Mouse (Mus musculus) limb, embryonic 13.5 days (tissue): Measurements from ENCODE around the gene Tceal5. TPM values are rescaled to one million over a fixed set of nuclear protein-coding genes. Genes with fewer than 3 reads are reported as not detected.

Source experiments
- ATAC-seq: fragments of 200-750 bp; cut with Nextera tagmentation; 2 replicates; pipeline ENCODE4 v1.8.0; 2017; ENCODE audit warnings: low read depth, moderate number of reproducible peaks, moderate TSS enrichment; ENCODE audit not compliant: low FRiP score
- H3K27ac ChIP-seq: fragments of 300-500 bp; sonication (generic); 2 replicates; pipeline ENCODE4 v1.5.1; 2015; ENCODE audit warnings: inconsistent platforms, mild to moderate bottlenecking, moderate library complexity
- H3K27me3 ChIP-seq: fragments of 300-500 bp; sonication (generic); 2 replicates; pipeline ENCODE4 v1.6.1; 2015; ENCODE audit warnings: mild to moderate bottlenecking, inconsistent platforms
- H3K36me3 ChIP-seq: fragments of 300-500 bp; sonication (generic); 2 replicates; pipeline ENCODE4 v1.6.1; 2015; ENCODE audit warnings: inconsistent platforms, mild to moderate bottlenecking, moderate library complexity
- H3K4me1 ChIP-seq: fragments of 300-500 bp; sonication (generic); 2 replicates; pipeline ENCODE4 v1.6.1; 2015; ENCODE audit warnings: inconsistent platforms
- H3K4me2 ChIP-seq: fragments of 300-500 bp; sonication (generic); replicated peaks from 2 replicates; pipeline ENCODE4 v1.6.1; 2015; ENCODE audit warnings: inconsistent platforms, mild to moderate bottlenecking, moderate library complexity
- H3K4me3 ChIP-seq: fragments of 300-500 bp; sonication (generic); 2 replicates; pipeline ENCODE4 v1.5.1; 2015; ENCODE audit warnings: moderate library complexity, mild to moderate bottlenecking, inconsistent platforms
- H3K9ac ChIP-seq: fragments of 300-500 bp; sonication (generic); 2 replicates; pipeline ENCODE4 v1.6.1; 2015; ENCODE audit warnings: mild to moderate bottlenecking, inconsistent platforms
- H3K9me3 ChIP-seq: fragments of 300-500 bp; sonication (generic); 2 replicates; pipeline ENCODE4 v1.6.1; 2016; ENCODE audit warnings: inconsistent platforms
- WGBS: fragments of 180-500 bp; shearing (Covaris S2); methylation state at CpG from one replicate; pipeline ENCODE4 v1.1.7; 2015; 5-methylcytosine and 5-hydroxymethylcytosine counted together
- polyA plus RNA-seq: library from polyadenylated mRNA; unstranded; fragments of >200 nt; fragmentation: Nextera tagmentation; extraction: Ambion mirVana; gene quantifications from 2 replicates; pipeline ENCODE4 v1.2.1, GENCODE M21; 2015

The Tceal5 gene
- polyA plus RNA-seq = 13.1 and 14.0 TPM in 2 replicates

- peak within 1 kb of the TSS; percentile 48 for H3K4me3 ChIP-seq
- H3K27ac ChIP-seq = no peak within 1 kb of the TSS
- H3K27me3 ChIP-seq = peaks cover 4% of the 10 kb centered on the region; the same call in 1 of the 2 replicates
- H3K4me2 ChIP-seq = peak within 1 kb of the TSS; percentile 64
- no peaks in the 10 kb centered on the region for H3K36me3 ChIP-seq
- peak within 1 kb of the TSS; percentile 55 for H3K9ac ChIP-seq
- no peaks in the 10 kb centered on the region for H3K4me1 ChIP-seq
- peak; percentile 85 for ATAC-seq
- no peaks in the 10 kb centered on the region for H3K9me3 ChIP-seq
- WGBS = 10% methylated on average over 9 of the region's 9 CpGs
Measured at GRCm38 (mm10) chrX:136203664-136204066, at the start of gene Tceal5. Tceal5 (minus strand) TSS chrX:136203876.

DNA sequence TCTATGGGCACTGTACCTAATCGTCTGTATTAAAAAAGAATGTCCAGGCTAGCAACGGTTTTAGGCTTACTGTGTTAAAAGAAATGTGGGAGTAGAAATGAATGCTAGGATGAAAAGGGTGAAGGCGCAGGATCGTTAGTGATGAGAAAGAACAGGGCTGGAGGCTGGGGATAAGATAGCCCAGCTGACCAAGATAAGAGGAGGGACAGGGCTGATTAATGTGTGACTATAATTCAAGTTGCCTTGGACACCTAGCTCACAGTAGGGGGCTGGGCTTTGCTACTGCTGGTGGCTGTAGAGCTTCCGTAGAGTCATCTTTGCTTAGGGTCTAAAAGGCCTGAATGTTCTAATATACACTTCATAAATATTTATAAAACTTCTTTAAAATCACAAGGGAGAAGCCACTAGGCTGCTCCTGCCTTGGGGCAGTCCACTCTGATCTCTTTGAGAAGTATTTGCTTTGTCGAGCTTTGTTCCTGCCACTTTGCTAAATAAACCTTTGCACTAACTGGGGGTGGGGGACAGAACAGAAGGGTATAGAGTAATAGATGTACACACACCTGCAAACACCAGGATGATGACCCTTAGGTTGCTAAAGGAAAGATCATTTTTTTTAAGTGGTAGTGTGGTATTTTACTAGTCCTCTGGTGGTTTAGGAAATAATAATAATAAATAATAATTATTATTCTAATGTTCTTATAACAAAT lies 48.5 kb upstream of the Tceal5 start:
- no peak overlapping the region for H3K9ac ChIP-seq
- peaks cover 4% of the 10 kb centered on the region; the same call in 1 of the 2 replicates for H3K27me3 ChIP-seq
- ATAC-seq = no peak
- H3K4me2 ChIP-seq = no peak overlapping the region
- no peaks in the 10 kb centered on the region for H3K36me3 ChIP-seq
- no peaks in the 10 kb centered on the region for H3K9me3 ChIP-seq
- H3K27ac ChIP-seq = no peak overlapping the region
- no peaks in the 10 kb centered on the region for H3K4me1 ChIP-seq
- no peak overlapping the region for H3K4me3 ChIP-seq
- 45% methylated on average over 6 of the region's 6 CpGs for WGBS

DNA sequence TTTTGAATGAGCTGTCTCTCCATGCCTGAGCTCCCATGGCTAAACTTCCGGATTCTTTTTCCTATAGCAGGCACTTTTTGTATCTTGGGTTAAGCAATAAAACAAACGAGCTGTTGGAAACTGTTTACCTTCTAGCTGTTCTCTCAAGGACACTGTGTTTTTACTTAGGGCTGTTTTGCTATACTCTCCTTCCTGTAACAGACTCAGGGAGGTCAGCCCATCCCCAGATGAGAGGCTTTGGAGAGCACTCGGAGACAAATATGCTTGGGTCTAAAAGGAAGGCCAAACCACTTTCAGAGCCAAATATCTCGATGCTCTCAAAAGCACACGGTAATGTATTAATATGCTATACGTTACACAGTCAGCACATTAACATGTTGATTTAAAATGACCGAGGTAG lies 46.0 kb upstream of the Tceal5 start:
- no peaks in the 10 kb centered on the region for H3K9me3 ChIP-seq
- 67% methylated on average over 7 of the region's 7 CpGs for whole genome bisulfite sequencing
- no peaks in the 10 kb centered on the region for H3K36me3 ChIP-seq
- H3K9ac ChIP-seq = no peak overlapping the region
- peaks cover 4% of the 10 kb centered on the region; the same call in 1 of the 2 replicates for H3K27me3 ChIP-seq
- H3K4me2 ChIP-seq = no peak overlapping the region
- H3K4me3 ChIP-seq = no peak overlapping the region
- ATAC-seq = no peak
- H3K4me1 ChIP-seq = 0 out of 2 replicates have a peak, but pooled peaks cover 3% of the 10 kb centered on the region
- no peak overlapping the region for H3K27ac ChIP-seq

DNA sequence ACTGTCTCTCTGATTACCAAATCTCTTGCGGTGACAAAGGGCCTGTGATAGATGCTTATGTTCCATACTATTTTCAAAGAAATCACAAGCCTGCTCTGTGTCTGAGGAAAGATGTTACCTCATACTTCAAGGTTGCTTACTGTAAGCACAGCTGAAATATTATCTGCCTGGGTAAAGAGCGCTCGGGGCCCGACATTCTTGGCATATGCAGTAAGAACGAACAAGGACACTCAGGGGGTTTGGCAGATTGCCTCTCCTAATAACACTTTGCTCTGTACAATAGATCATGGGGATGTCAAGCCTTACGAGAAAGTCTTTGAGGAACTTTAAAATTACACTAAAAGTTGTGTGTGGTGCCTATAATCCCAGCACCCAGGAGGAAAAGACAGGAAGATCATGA lies 45.1 kb upstream of the Tceal5 start:
- no peak overlapping the region for H3K27ac ChIP-seq
- peaks cover 4% of the 10 kb centered on the region; the same call in 1 of the 2 replicates for H3K27me3 ChIP-seq
- ATAC-seq = no peak
- H3K36me3 ChIP-seq = no peaks in the 10 kb centered on the region
- no peak overlapping the region for H3K9ac ChIP-seq
- H3K4me2 ChIP-seq = no peak overlapping the region
- H3K9me3 ChIP-seq = no peaks in the 10 kb centered on the region
- 70% methylated on average over 6 of the region's 6 CpGs for WGBS
- H3K4me3 ChIP-seq = no peak overlapping the region
- H3K4me1 ChIP-seq = 0 out of 2 replicates have a peak, but pooled peaks cover 3% of the 10 kb centered on the region

GRCm38 (mm10) chrX:136245521-136246071 lies 41.9 kb upstream of the Tceal5 start:
- no peaks in the 10 kb centered on the region for H3K9me3 ChIP-seq
- peak overlapping the region; percentile 59 for H3K4me3 ChIP-seq
- peak overlapping the region; percentile 84 for H3K27ac ChIP-seq
- 13% methylated on average over 15 of the region's 15 CpGs for WGBS
- H3K27me3 ChIP-seq = peaks cover 8% of the 10 kb centered on the region; the same call in 1 of the 2 replicates
- peak; percentile 80 for ATAC-seq
- H3K4me2 ChIP-seq = peak overlapping the region; percentile 60
- peaks cover 3% of the 10 kb centered on the region; the same call in 1 of the 2 replicates for H3K4me1 ChIP-seq
- H3K9ac ChIP-seq = peak overlapping the region; percentile 80
- no peaks in the 10 kb centered on the region for H3K36me3 ChIP-seq

DNA sequence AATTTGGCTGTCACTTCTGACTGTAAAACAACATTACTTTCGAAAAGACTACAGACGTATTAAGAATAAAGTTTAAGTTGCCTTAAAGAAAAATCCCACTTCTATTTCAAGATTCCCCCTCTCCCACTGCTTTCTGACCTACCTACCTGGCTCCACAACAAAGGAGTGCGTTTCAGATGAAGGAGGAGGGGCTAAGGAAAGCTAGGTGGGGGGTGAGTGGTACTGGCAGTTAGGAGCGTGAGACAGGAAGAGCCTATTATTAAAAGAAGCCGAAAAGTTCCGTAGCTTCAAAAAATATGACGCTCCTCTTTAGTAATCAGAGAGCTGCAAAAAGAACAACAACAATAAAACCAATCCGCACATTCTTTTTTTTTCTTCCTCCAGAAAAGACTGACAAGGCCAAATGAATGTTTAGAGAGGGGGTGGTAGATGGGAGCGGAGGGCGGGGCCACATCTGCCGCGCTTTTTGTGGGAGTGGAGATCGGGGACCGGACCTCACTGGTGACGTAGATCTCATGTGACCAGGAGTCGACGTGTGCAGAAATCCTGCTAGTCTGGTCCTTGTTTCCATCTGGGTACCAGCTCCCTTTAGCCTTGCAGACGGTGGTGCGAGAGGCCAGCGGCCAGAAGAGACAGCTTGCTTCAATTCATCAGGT lies 41.0 kb upstream of the Tceal5 start, which contains the start of gene Tceal9:
Gene Tceal9 (plus strand): TSS at position 506 of the 656 bp plus-strand sequence.
- peak; percentile 94 for ATAC-seq
- 21% methylated on average over 20 of the region's 20 CpGs for WGBS

DNA sequence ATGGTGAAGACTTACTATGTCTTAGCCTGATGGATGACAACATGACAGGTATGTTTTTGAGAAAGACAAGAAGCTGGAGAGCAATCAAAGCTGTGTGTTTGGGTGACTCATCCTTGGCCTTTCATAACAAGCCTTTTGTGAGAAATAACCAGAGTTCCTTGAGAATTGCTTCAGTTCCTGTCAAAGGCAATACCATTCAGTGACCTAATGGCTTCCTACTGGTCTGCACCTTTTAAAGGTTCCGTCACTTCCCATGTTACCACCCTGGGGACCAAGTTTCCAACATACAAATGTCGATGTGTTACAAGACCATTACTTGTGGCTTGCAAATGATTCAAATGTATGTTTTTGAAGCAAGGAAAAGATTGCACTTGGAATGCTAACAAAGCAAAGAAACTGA lies 39.5 kb upstream of the Tceal5 start:
- Histone ChIP-seq H3K9me3 (no peaks in the 10 kb centered on the region), H3K9ac (no peak overlapping the region), H3K27ac (no peak overlapping the region), H3K27me3 (0 out of 2 replicates have a peak, but pooled peaks cover 8% of the 10 kb centered on the region), H3K4me2 (peak overlapping the region; percentile 60), H3K4me1 (peaks cover 3% of the 10 kb centered on the region; the same call in 1 of the 2 replicates), H3K36me3 (no peaks in the 10 kb centered on the region), H3K4me3 (no peak overlapping the region)
- ATAC-seq = no peak
- WGBS = 69% methylated on average over 2 of the region's 2 CpGs

More for the DNA sequence above, 41.0 kb upstream of the Tceal5 start, which contains the start of gene Tceal9:
- H3K9me3 ChIP-seq = no peaks in the 10 kb centered on the region
- H3K27ac ChIP-seq = peak within 1 kb of the TSS; percentile 84
- peak within 1 kb of the TSS; percentile 59 for H3K4me3 ChIP-seq
- H3K27me3 ChIP-seq = peaks cover 8% of the 10 kb centered on the region; the same call in 1 of the 2 replicates
- H3K4me1 ChIP-seq = peaks cover 3% of the 10 kb centered on the region; the same call in 1 of the 2 replicates
- H3K4me2 ChIP-seq = peak within 1 kb of the TSS; percentile 60
- H3K36me3 ChIP-seq = no peaks in the 10 kb centered on the region
- peak within 1 kb of the TSS; percentile 80 for H3K9ac ChIP-seq

GRCm38 (mm10) chrX:136238118-136238517 lies 34.4 kb upstream of the Tceal5 start:
- 49% methylated on average over 3 of the region's 3 CpGs for WGBS
- Histone ChIP-seq H3K9ac (no peak overlapping the region), H3K4me2 (no peak overlapping the region), H3K36me3 (no peaks in the 10 kb centered on the region), H3K4me3 (no peak overlapping the region), H3K4me1 (no peaks in the 10 kb centered on the region), H3K9me3 (no peaks in the 10 kb centered on the region), H3K27ac (no peak overlapping the region), H3K27me3 (0 out of 2 replicates have a peak, but pooled peaks cover 4% of the 10 kb centered on the region)
- ATAC-seq = no peak

GRCm38 (mm10) chrX:136227768-136228167 lies 24.1 kb upstream of the Tceal5 start:
- Histone ChIP-seq H3K4me2 (no peak overlapping the region), H3K4me1 (no peaks in the 10 kb centered on the region), H3K36me3 (no peaks in the 10 kb centered on the region), H3K27ac (no peak overlapping the region), H3K9ac (no peak overlapping the region), H3K9me3 (no peaks in the 10 kb centered on the region), H3K4me3 (no peak overlapping the region), H3K27me3 (peaks cover 5% of the 10 kb centered on the region; the same call in 1 of the 2 replicates)
- 48% methylated on average over 5 of the region's 5 CpGs for WGBS
- no peak for ATAC-seq

GRCm38 (mm10) chrX:136223714-136224113 lies 20.0 kb upstream of the Tceal5 start:
- H3K4me3 ChIP-seq = no peak overlapping the region
- no peak overlapping the region for H3K27ac ChIP-seq
- no peak overlapping the region for H3K9ac ChIP-seq
- WGBS = 70% methylated on average over 6 of the region's 6 CpGs
- H3K4me1 ChIP-seq = no peaks in the 10 kb centered on the region
- H3K9me3 ChIP-seq = no peaks in the 10 kb centered on the region
- no peaks in the 10 kb centered on the region for H3K36me3 ChIP-seq
- ATAC-seq = no peak
- H3K27me3 ChIP-seq = 0 out of 2 replicates have a peak, but pooled peaks cover 5% of the 10 kb centered on the region
- H3K4me2 ChIP-seq = no peak overlapping the region

DNA sequence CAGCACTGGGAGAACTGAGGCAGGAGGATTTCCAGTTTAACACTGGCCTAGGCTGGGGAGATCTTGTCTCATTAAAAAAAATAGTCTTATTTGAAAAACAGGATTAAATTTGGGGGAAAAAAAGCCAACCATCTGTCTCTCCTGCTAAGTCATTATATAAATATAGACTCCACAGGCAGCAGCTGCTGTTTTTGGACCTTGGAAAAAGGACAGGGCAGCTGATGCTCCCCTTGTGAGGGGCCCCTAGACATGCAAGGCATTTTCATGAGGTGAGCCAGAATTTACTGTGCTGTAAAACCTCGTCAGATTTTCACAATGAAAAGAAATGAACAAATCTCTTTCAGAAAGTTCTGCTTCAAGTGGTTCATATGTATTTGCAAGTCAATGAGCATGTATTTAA lies 12.6 kb upstream of the Tceal5 start:
- peaks cover 8% of the 10 kb centered on the region; the same call in 1 of the 2 replicates for H3K27me3 ChIP-seq
- H3K9ac ChIP-seq = no peak overlapping the region
- WGBS = 31% methylated on average over 1 of the region's 1 CpGs
- H3K9me3 ChIP-seq = no peaks in the 10 kb centered on the region
- no peak overlapping the region for H3K4me2 ChIP-seq
- no peak for ATAC-seq
- no peaks in the 10 kb centered on the region for H3K4me1 ChIP-seq
- no peaks in the 10 kb centered on the region for H3K36me3 ChIP-seq
- H3K27ac ChIP-seq = no peak overlapping the region
- no peak overlapping the region for H3K4me3 ChIP-seq
